In genomic region chr1:172304443-172304842, GRCm38 (mm10) we compare ENCODE assay signal across 30 mouse cellular contexts. TPM values are rescaled to one million over a fixed set of nuclear protein-coding genes. Genes with fewer than 3 reads are reported as not detected.
DNase-seq lines count a peak whose midpoint lies in the region; ATAC-seq and TF ChIP-seq lines count a peak whose summit lies in the region.
"Had no signal": no experiment of that assay in that cellular context is flagged by ENCODE, and none has a peak within 500 bp of the region (broad histone marks: within the 10 kb centered on the region; RNA-seq: fewer than 3 reads in every experiment).

No protein-coding gene starts in this region.

- H3K79me2 ChIP-seq in heart, adult 2 months (replicated peaks; ENCODE audit: control insufficient read depth, insufficient read depth, low read length) = no peaks in the 10 kb centered on the region

- no peak for ATAC-seq in heart, embryonic 11.5 days (replicated peaks; ENCODE audit: insufficient number of reproducible peaks, low FRiP score, low TSS enrichment)
- 0 out of 2 replicates have a peak, but pooled peaks have one; percentile 24 for ATAC-seq in stomach, embryonic 14.5 days (ENCODE audit: insufficient number of reproducible peaks, insufficient read depth, low FRiP score, low read depth)
- ATAC-seq in stomach, postnatal 0 days (ENCODE audit: low FRiP score, low TSS enrichment) = no peak
- ATAC-seq in liver, embryonic 13.5 days (ENCODE audit: low read depth) = peak; percentile 87
- peak; percentile 23; the same call in 1 of the 2 replicates for ATAC-seq in stomach, embryonic 15.5 days (ENCODE audit: insufficient read depth, low FRiP score, low read depth)
- no peak for ATAC-seq in forebrain, embryonic 15.5 days (replicated peaks)
- ATAC-seq: CD4-positive, CD25-positive, alpha-beta regulatory T cell, adult 4 months; intestine, embryonic 15.5 days had no signal

- no peaks in the 10 kb centered on the region for H3K27me3 ChIP-seq in heart, embryonic 11.5 days (ENCODE audit: control insufficient read depth, insufficient read depth, low read length)
- H3K27me3 ChIP-seq in heart, adult 2 months (ENCODE audit: control insufficient read depth, insufficient read depth, low read length) = no peaks in the 10 kb centered on the region
- H3K27me3 ChIP-seq in stomach, embryonic 14.5 days (ENCODE audit: control insufficient read depth, insufficient read depth, low read length) = no peaks in the 10 kb centered on the region
- H3K27me3 ChIP-seq in stomach, postnatal 0 days (ENCODE audit: control insufficient read depth, insufficient read depth, low read length) = no peaks in the 10 kb centered on the region
- peaks cover 41% of the 10 kb centered on the region for H3K27me3 ChIP-seq in liver, embryonic 13.5 days
- no peaks in the 10 kb centered on the region for H3K27me3 ChIP-seq in stomach, embryonic 15.5 days (replicated peaks)
- no peaks in the 10 kb centered on the region for H3K27me3 ChIP-seq in forebrain, embryonic 15.5 days
- H3K27me3 ChIP-seq: hindbrain, embryonic 15.5 days; intestine, embryonic 15.5 days; limb, embryonic 12.5 days; neural tube, embryonic 13.5 days had no signal

- no peak overlapping the region for H3K9ac ChIP-seq in heart, embryonic 11.5 days (ENCODE audit: low read depth, low read length)
- no peak overlapping the region for H3K9ac ChIP-seq in heart, adult 2 months (ENCODE audit: low read depth, low read length)
- no peak overlapping the region for H3K9ac ChIP-seq in stomach, embryonic 14.5 days (replicated peaks; ENCODE audit: low read depth, low read length)
- H3K9ac ChIP-seq in stomach, postnatal 0 days (ENCODE audit: low read length) = no peak overlapping the region
- H3K9ac ChIP-seq in liver, embryonic 13.5 days = no peak overlapping the region
- no peak overlapping the region for H3K9ac ChIP-seq in stomach, embryonic 15.5 days
- H3K9ac ChIP-seq in forebrain, embryonic 15.5 days (replicated peaks) = no peak overlapping the region
- H3K9ac ChIP-seq: hindbrain, embryonic 15.5 days; intestine, embryonic 15.5 days; limb, embryonic 12.5 days; lung, embryonic 14.5 days; midbrain, embryonic 12.5 days; neural tube, embryonic 13.5 days had no signal

- 49% methylated on average over 6 of the region's 6 CpGs for WGBS in heart, embryonic 11.5 days (ENCODE audit: insufficient replicate concordance)
- 61% methylated on average over 6 of the region's 6 CpGs for WGBS in heart, adult 2 months
- WGBS in stomach, embryonic 14.5 days = 59% methylated on average over 6 of the region's 6 CpGs
- WGBS in stomach, postnatal 0 days = 65% methylated on average over 6 of the region's 6 CpGs
- 9% methylated on average over 6 of the region's 6 CpGs for WGBS in liver, embryonic 13.5 days (ENCODE audit: insufficient replicate concordance)
- 56% methylated on average over 6 of the region's 6 CpGs for WGBS in stomach, embryonic 15.5 days
- WGBS in forebrain, embryonic 15.5 days = 82% methylated on average over 6 of the region's 6 CpGs

- no peaks in the 10 kb centered on the region for H3K9me3 ChIP-seq in heart, embryonic 11.5 days (replicated peaks; ENCODE audit: control insufficient read depth, low read length)
- no peaks in the 10 kb centered on the region for H3K9me3 ChIP-seq in stomach, embryonic 14.5 days (ENCODE audit: control insufficient read depth, low read depth, low read length)
- H3K9me3 ChIP-seq in stomach, postnatal 0 days (ENCODE audit: control insufficient read depth, low read length) = no peaks in the 10 kb centered on the region
- H3K9me3 ChIP-seq in liver, embryonic 13.5 days (replicated peaks) = no peaks in the 10 kb centered on the region
- H3K9me3 ChIP-seq in stomach, embryonic 15.5 days = no peaks in the 10 kb centered on the region
- H3K9me3 ChIP-seq in forebrain, embryonic 15.5 days = no peaks in the 10 kb centered on the region
- H3K9me3 ChIP-seq: hindbrain, embryonic 15.5 days; intestine, embryonic 15.5 days; limb, embryonic 12.5 days; midbrain, embryonic 12.5 days; neural tube, embryonic 13.5 days had no signal

- no peak for DNase-seq in heart, adult 2 months
- DNase-seq in stomach, postnatal 0 days (ENCODE audit: low spot score) = no peak
- DNase-seq in liver, embryonic 13.5 days = peak; percentile 30
- no peak for DNase-seq in Muller cell, postnatal 12 days (ENCODE audit: inconsistent ontology term)
- DNase-seq: cerebellum, adult 9-11 months; embryo, embryonic 11 days; heart, postnatal 36 days; lung, embryonic 14.5 days; lung, postnatal 4 days; right cerebral cortex, adult 18-20 months; spleen, adult 18-20 months; thymus, adult 2 months had no signal

- TF ChIP-seq CTCF in heart, adult 2 months (IDR thresholded peaks at IDR 0.05) = no peak
- no peak for TF ChIP-seq CTCF in stomach, postnatal 0 days (IDR thresholded peaks at IDR 0.05; ENCODE audit: low read depth)

- H3K4me2 ChIP-seq in heart, embryonic 11.5 days = 0 out of 2 replicates have a peak overlapping the region, but pooled peaks have one; percentile 3
- no peak overlapping the region for H3K4me2 ChIP-seq in stomach, embryonic 14.5 days (replicated peaks; ENCODE audit: low read depth, low read length)
- H3K4me2 ChIP-seq in stomach, postnatal 0 days (replicated peaks; ENCODE audit: low read depth) = no peak overlapping the region
- peak overlapping the region; percentile 39 for H3K4me2 ChIP-seq in liver, embryonic 13.5 days
- no peak overlapping the region for H3K4me2 ChIP-seq in stomach, embryonic 15.5 days
- no peak overlapping the region for H3K4me2 ChIP-seq in forebrain, embryonic 15.5 days (replicated peaks)
- H3K4me2 ChIP-seq: hindbrain, embryonic 15.5 days; intestine, embryonic 15.5 days; limb, embryonic 12.5 days; lung, embryonic 14.5 days; midbrain, embryonic 12.5 days; neural tube, embryonic 13.5 days had no signal

- no peak for TF ChIP-seq POLR2A in heart, adult 2 months (IDR thresholded peaks at IDR 0.05; ENCODE audit: insufficient read depth, low read depth, low read length)

- intact Hi-C loops in heart, adult 2 months (cut with DNase I) = no loop called here

- no peaks in the 10 kb centered on the region for H3K36me3 ChIP-seq in heart, embryonic 11.5 days (ENCODE audit: control insufficient read depth, insufficient read depth, low read length)
- H3K36me3 ChIP-seq in heart, adult 2 months (ENCODE audit: control insufficient read depth, insufficient read depth, low read length) = no peaks in the 10 kb centered on the region
- H3K36me3 ChIP-seq in stomach, embryonic 14.5 days (ENCODE audit: control insufficient read depth, insufficient read depth, low read length) = no peaks in the 10 kb centered on the region
- no peaks in the 10 kb centered on the region for H3K36me3 ChIP-seq in stomach, postnatal 0 days (ENCODE audit: control insufficient read depth, insufficient read depth, low read length)
- H3K36me3 ChIP-seq in liver, embryonic 13.5 days = no peaks in the 10 kb centered on the region
- H3K36me3 ChIP-seq in stomach, embryonic 15.5 days = no peaks in the 10 kb centered on the region
- H3K36me3 ChIP-seq in forebrain, embryonic 15.5 days = no peaks in the 10 kb centered on the region
- H3K36me3 ChIP-seq: hindbrain, embryonic 15.5 days; intestine, embryonic 15.5 days; limb, embryonic 12.5 days; midbrain, embryonic 12.5 days; neural tube, embryonic 13.5 days had no signal

- H3K27ac ChIP-seq in heart, embryonic 11.5 days (ENCODE audit: low read depth, low read length) = no peak overlapping the region
- no peak overlapping the region for H3K27ac ChIP-seq in heart, adult 2 months
- no peak overlapping the region for H3K27ac ChIP-seq in stomach, embryonic 14.5 days (ENCODE audit: low read length)
- no peak overlapping the region for H3K27ac ChIP-seq in stomach, postnatal 0 days (replicated peaks)
- no peak overlapping the region for H3K27ac ChIP-seq in liver, embryonic 13.5 days
- H3K27ac ChIP-seq in stomach, embryonic 15.5 days = no peak overlapping the region
- H3K27ac ChIP-seq in forebrain, embryonic 15.5 days (replicated peaks) = no peak overlapping the region
- H3K27ac ChIP-seq: hindbrain, embryonic 15.5 days; intestine, embryonic 15.5 days; kidney, postnatal 0 days; limb, embryonic 12.5 days; midbrain, embryonic 12.5 days; neural tube, embryonic 13.5 days had no signal

- H3K4me3 ChIP-seq in heart, embryonic 11.5 days (ENCODE audit: low read depth, low read length) = no peak overlapping the region
- no peak overlapping the region for H3K4me3 ChIP-seq in heart, adult 2 months
- H3K4me3 ChIP-seq in stomach, embryonic 14.5 days (ENCODE audit: low read depth, low read length) = no peak overlapping the region
- no peak overlapping the region for H3K4me3 ChIP-seq in stomach, postnatal 0 days (ENCODE audit: low read depth, low read length)
- no peak overlapping the region for H3K4me3 ChIP-seq in liver, embryonic 13.5 days (replicated peaks)
- H3K4me3 ChIP-seq in stomach, embryonic 15.5 days (replicated peaks) = no peak overlapping the region
- H3K4me3 ChIP-seq in forebrain, embryonic 15.5 days = no peak overlapping the region
- H3K4me3 ChIP-seq: hindbrain, embryonic 15.5 days; intestine, embryonic 15.5 days; limb, embryonic 12.5 days; midbrain, embryonic 12.5 days; neural tube, embryonic 13.5 days had no signal

- TF ChIP-seq EP300 in heart, adult 2 months (IDR thresholded peaks at IDR 0.05; ENCODE audit: insufficient read depth, low read depth, low read length) = no peak
- TF ChIP-seq EP300 in stomach, postnatal 0 days (optimal IDR thresholded peaks at IDR 0.05) = no peak

- H3K4me1 ChIP-seq in heart, embryonic 11.5 days (ENCODE audit: control insufficient read depth, insufficient read depth, low read length) = peaks cover 32% of the 10 kb centered on the region
- peaks cover 9% of the 10 kb centered on the region for H3K4me1 ChIP-seq in heart, adult 2 months (ENCODE audit: control insufficient read depth, insufficient read depth, low read length)
- H3K4me1 ChIP-seq in stomach, embryonic 14.5 days (ENCODE audit: control insufficient read depth, insufficient read depth, low read length) = no peaks in the 10 kb centered on the region
- no peaks in the 10 kb centered on the region for H3K4me1 ChIP-seq in stomach, postnatal 0 days (replicated peaks; ENCODE audit: control insufficient read depth, insufficient read depth)
- H3K4me1 ChIP-seq in liver, embryonic 13.5 days (replicated peaks) = peaks cover 49% of the 10 kb centered on the region
- H3K4me1 ChIP-seq in stomach, embryonic 15.5 days = peaks cover 5% of the 10 kb centered on the region; the same call in 1 of the 2 replicates
- H3K4me1 ChIP-seq in forebrain, embryonic 15.5 days = peaks cover 16% of the 10 kb centered on the region

RNA-seq across cellular contexts. Expression of gene Atp1a2, which starts 6.6 kb away (rescaled TPM):
- 4.7 and 7.0 TPM in 2 replicates for polyA plus RNA-seq in heart, embryonic 11.5 days (2014; fragmentation: Nextera tagmentation; extraction: Ambion mirVana)
- 100 to 1,000 TPM; 462 to 588 TPM for total RNA-seq in heart, adult 2 months (2021)
- polyA plus RNA-seq in heart, adult 2 months (2012; rRNA removed) = 319 and 349 TPM in 2 replicates
- 2.3 TPM in 2 replicates for polyA plus RNA-seq in stomach, embryonic 14.5 days (2014; fragmentation: Nextera tagmentation; extraction: Ambion mirVana)
- polyA plus RNA-seq in stomach, postnatal 0 days (2015; fragmentation: Nextera tagmentation; extraction: Ambion mirVana) = 3.1 and 4.1 TPM in 2 replicates
- polyA plus RNA-seq in liver, embryonic 13.5 days (2015; fragmentation: Nextera tagmentation; extraction: Ambion mirVana) = 0.25 and 0.32 TPM in 2 replicates
- polyA plus RNA-seq in stomach, embryonic 15.5 days (2015; fragmentation: Nextera tagmentation; extraction: Ambion mirVana) = 4.2 and 4.3 TPM in 2 replicates
- polyA plus RNA-seq in forebrain, embryonic 15.5 days (2015; fragmentation: Nextera tagmentation; extraction: Ambion mirVana) = 32.2 and 33.1 TPM in 2 replicates

RNA-seq across cellular contexts. Expression of gene Kcnj9, which starts 24.7 kb away (rescaled TPM):
- polyA plus RNA-seq in heart, embryonic 11.5 days (2014; fragmentation: Nextera tagmentation; extraction: Ambion mirVana) = 0.59 and 0.77 TPM in 2 replicates
- total RNA-seq in heart, adult 2 months (2021) = not detected
- 0.04 and 0.06 TPM in 2 replicates for polyA plus RNA-seq in heart, adult 2 months (2012; rRNA removed)
- not detected in 2 replicates for polyA plus RNA-seq in stomach, embryonic 14.5 days (2014; fragmentation: Nextera tagmentation; extraction: Ambion mirVana)
- 0.07 TPM in 2 replicates for polyA plus RNA-seq in stomach, postnatal 0 days (2015; fragmentation: Nextera tagmentation; extraction: Ambion mirVana)
- polyA plus RNA-seq in liver, embryonic 13.5 days (2015; fragmentation: Nextera tagmentation; extraction: Ambion mirVana) = 0.05 TPM in 1 of 2 replicates, not detected in the other
- polyA plus RNA-seq in stomach, embryonic 15.5 days (2015; fragmentation: Nextera tagmentation; extraction: Ambion mirVana) = 0.05 and 0.09 TPM in 2 replicates
- 3.4 and 3.5 TPM in 2 replicates for polyA plus RNA-seq in forebrain, embryonic 15.5 days (2015; fragmentation: Nextera tagmentation; extraction: Ambion mirVana)
- total RNA-seq: gastrocnemius, adult 18-20 months; gastrocnemius, postnatal 4 days; heart, postnatal 36 days had no signal
- polyA plus RNA-seq: CD4-positive, CD25-positive, alpha-beta regulatory T cell, adult 4 months; heart, embryonic 14.5 days; intestine, embryonic 15.5 days; limb, embryonic 12.5 days had no signal

RNA-seq across cellular contexts. Expression of gene Kcnj10, which starts 36.6 kb away (rescaled TPM):
- 0.09 TPM in 1 of 2 replicates, not detected in the other for polyA plus RNA-seq in heart, embryonic 11.5 days (2014; fragmentation: Nextera tagmentation; extraction: Ambion mirVana)
- total RNA-seq in heart, adult 2 months (2021) = under 1 TPM; 0.07 to 0.08 TPM
- polyA plus RNA-seq in heart, adult 2 months (2012; rRNA removed) = 0.26 and 0.27 TPM in 2 replicates
- 0.09 and 0.18 TPM in 2 replicates for polyA plus RNA-seq in stomach, embryonic 14.5 days (2014; fragmentation: Nextera tagmentation; extraction: Ambion mirVana)
- polyA plus RNA-seq in stomach, postnatal 0 days (2015; fragmentation: Nextera tagmentation; extraction: Ambion mirVana) = 0.17 and 0.25 TPM in 2 replicates
- polyA plus RNA-seq in liver, embryonic 13.5 days (2015; fragmentation: Nextera tagmentation; extraction: Ambion mirVana) = 0.03 and 0.07 TPM in 2 replicates
- 0.10 and 0.17 TPM in 2 replicates for polyA plus RNA-seq in stomach, embryonic 15.5 days (2015; fragmentation: Nextera tagmentation; extraction: Ambion mirVana)
- 1.7 and 1.9 TPM in 2 replicates for polyA plus RNA-seq in forebrain, embryonic 15.5 days (2015; fragmentation: Nextera tagmentation; extraction: Ambion mirVana)
- polyA plus RNA-seq: CD4-positive, CD25-positive, alpha-beta regulatory T cell, adult 4 months; heart, embryonic 14.5 days had no signal

RNA-seq across cellular contexts. Expression of gene Igsf8, which starts 43.0 kb away (rescaled TPM):
- 22.8 and 24.0 TPM in 2 replicates for polyA plus RNA-seq in heart, embryonic 11.5 days (2014; fragmentation: Nextera tagmentation; extraction: Ambion mirVana)
- 10 to 100 TPM; 10.9 to 13.5 TPM for total RNA-seq in heart, adult 2 months (2021)
- polyA plus RNA-seq in heart, adult 2 months (2012; rRNA removed) = 25.9 and 39.9 TPM in 2 replicates
- polyA plus RNA-seq in stomach, embryonic 14.5 days (2014; fragmentation: Nextera tagmentation; extraction: Ambion mirVana) = 36.3 and 38.4 TPM in 2 replicates
- polyA plus RNA-seq in stomach, postnatal 0 days (2015; fragmentation: Nextera tagmentation; extraction: Ambion mirVana) = 19.1 and 19.5 TPM in 2 replicates
- polyA plus RNA-seq in liver, embryonic 13.5 days (2015; fragmentation: Nextera tagmentation; extraction: Ambion mirVana) = 15.4 and 16.8 TPM in 2 replicates
- 44.8 and 45.0 TPM in 2 replicates for polyA plus RNA-seq in stomach, embryonic 15.5 days (2015; fragmentation: Nextera tagmentation; extraction: Ambion mirVana)
- polyA plus RNA-seq in forebrain, embryonic 15.5 days (2015; fragmentation: Nextera tagmentation; extraction: Ambion mirVana) = 137 and 162 TPM in 2 replicates

RNA-seq across cellular contexts. Expression of gene Atp1a4, which starts 46.2 kb away (rescaled TPM):
- polyA plus RNA-seq in heart, embryonic 11.5 days (2014; fragmentation: Nextera tagmentation; extraction: Ambion mirVana) = 0.31 and 0.35 TPM in 2 replicates
- not detected for total RNA-seq in heart, adult 2 months (2021)
- 0.10 and 0.35 TPM in 2 replicates for polyA plus RNA-seq in heart, adult 2 months (2012; rRNA removed)
- polyA plus RNA-seq in stomach, embryonic 14.5 days (2014; fragmentation: Nextera tagmentation; extraction: Ambion mirVana) = not detected in 2 replicates
- polyA plus RNA-seq in stomach, postnatal 0 days (2015; fragmentation: Nextera tagmentation; extraction: Ambion mirVana) = not detected in 2 replicates
- 0.03 TPM in 1 of 2 replicates, not detected in the other for polyA plus RNA-seq in liver, embryonic 13.5 days (2015; fragmentation: Nextera tagmentation; extraction: Ambion mirVana)
- polyA plus RNA-seq in stomach, embryonic 15.5 days (2015; fragmentation: Nextera tagmentation; extraction: Ambion mirVana) = not detected in 2 replicates
- polyA plus RNA-seq in forebrain, embryonic 15.5 days (2015; fragmentation: Nextera tagmentation; extraction: Ambion mirVana) = 0.09 and 0.10 TPM in 2 replicates
- total RNA-seq: heart, postnatal 36 days; layer of hippocampus, adult 18-20 months; left cerebral cortex, adult 18-20 months had no signal
- polyA plus RNA-seq: CD4-positive, CD25-positive, alpha-beta regulatory T cell, adult 4 months; embryonic facial prominence, embryonic 14.5 days; intestine, embryonic 15.5 days; kidney, postnatal 0 days; limb, embryonic 12.5 days; lung, embryonic 14.5 days; midbrain, embryonic 12.5 days; neural tube, embryonic 13.5 days; urinary bladder, adult 2 months had no signal

Comparison
In these comparisons a context has a peak if more than half of its experiments do, and no peak if none do; other contexts are left out.
1. ATAC-seq: peak in stomach, embryonic 14.5 days (single experiment), liver, embryonic 13.5 days (single experiment) and stomach, embryonic 15.5 days (single experiment); none in heart, embryonic 11.5 days (single experiment), stomach, postnatal 0 days (single experiment) and forebrain, embryonic 15.5 days (single experiment).
2. H3K4me2 ChIP-seq: peak in heart, embryonic 11.5 days (single experiment) and liver, embryonic 13.5 days (single experiment); none in stomach, embryonic 14.5 days (single experiment), stomach, postnatal 0 days (single experiment), stomach, embryonic 15.5 days (single experiment) and forebrain, embryonic 15.5 days (single experiment).